Mouse (Mus musculus): ENCODE measurements around the gene Zbtb46.

GRCm38 (mm10) chr2:181485741-181486140 is 26.5 kb upstream of the Zbtb46 start:
- TF ChIP-seq CTCF (IDR thresholded peaks at IDR 0.05; ENCODE audit: borderline replicate concordance, control insufficient read depth, extremely low read depth, insufficient read depth, low read length, poor library complexity) (no peak), POLR2A (IDR thresholded peaks at IDR 0.05; ENCODE audit: control insufficient read depth, extremely low read depth, insufficient read depth, low read length, poor library complexity) (no peak)

Measured in thymus, adult 2 months (tissue).